Mouse (Mus musculus) liver, postnatal 0 days (tissue): ENCODE results near the gene Tmem221. TPM values are rescaled to one million over a fixed set of nuclear protein-coding genes. Genes with fewer than 3 reads are reported as not detected.
"Not testable (repeated sequence)": the region's sequence is repeated elsewhere in the genome, so short reads cannot be mapped to it uniquely, and the experiment has no call there.

ENCODE experiments used
- ATAC-seq: fragments of 200-750 bp; cut with Nextera tagmentation; 2 replicates; pipeline ENCODE4 v1.8.0; 2017; ENCODE audit warnings: mild to moderate bottlenecking, moderate library complexity
- DNase-seq: peaks from one replicate; pipeline ENCODE4 v3.0.0-alpha.2; 2016
- H3K27ac ChIP-seq: fragments of 300-500 bp; sonication (generic); 2 replicates; pipeline ENCODE4 v1.5.1; 2014; ENCODE audit warnings: antibody characterized with exemption, moderate library complexity, mild to moderate bottlenecking, low read depth
- H3K27me3 ChIP-seq: fragments of 300-500 bp; sonication (generic); 2 replicates; pipeline ENCODE4 v1.6.1; 2014; ENCODE audit warnings: low read length, control low read depth, mixed read lengths; ENCODE audit not compliant: insufficient read depth
- H3K36me3 ChIP-seq: fragments of 300-500 bp; sonication (generic); replicated peaks from 2 replicates; pipeline ENCODE4 v1.6.1; 2014; ENCODE audit warnings: mild to moderate bottlenecking, control low read depth, low read length, moderate library complexity, mixed read lengths; ENCODE audit not compliant: insufficient read depth
- H3K4me1 ChIP-seq: fragments of 300-500 bp; sonication (generic); 2 replicates; pipeline ENCODE4 v1.6.1; 2014; ENCODE audit warnings: antibody characterized with exemption, mild to moderate bottlenecking, control low read depth; ENCODE audit not compliant: insufficient read depth
- H3K4me2 ChIP-seq: fragments of 300-500 bp; sonication (generic); 2 replicates; pipeline ENCODE4 v1.6.1; 2014; ENCODE audit warnings: low read depth, mild to moderate bottlenecking, low read length, moderate library complexity, mixed read lengths
- H3K4me3 ChIP-seq: fragments of 300-500 bp; sonication (generic); 2 replicates; pipeline ENCODE4 v1.5.1; 2014; ENCODE audit warnings: low read depth, low read length
- H3K9ac ChIP-seq: fragments of 300-500 bp; sonication (generic); replicated peaks from 2 replicates; pipeline ENCODE4 v1.6.1; 2014; ENCODE audit warnings: mild to moderate bottlenecking, moderate library complexity
- H3K9me3 ChIP-seq: fragments of 300-500 bp; sonication (generic); 2 replicates; pipeline ENCODE4 v1.6.1; 2016; ENCODE audit warnings: mild to moderate bottlenecking, control low read depth, low read length, mixed read lengths
- CTCF ChIP-seq: sonication (generic); IDR thresholded peaks from 2 replicates; pipeline ENCODE4 v1.5.1; 2016; ENCODE audit warnings: antibody characterized with exemption, low read depth
- EP300 ChIP-seq: IDR thresholded peaks from 2 replicates; pipeline ENCODE4 v1.6.1; 2016; ENCODE audit warnings: antibody characterized with exemption, low read depth, mild to moderate bottlenecking
- WGBS: fragments of 180-500 bp; shearing (Covaris S2); extraction: QIAGEN DNeasy Blood & Tissue Kit; methylation state at CpG from one replicate; pipeline ENCODE4 v1.1.7; 2014; ENCODE audit not compliant: insufficient replicate concordance; 5-methylcytosine and 5-hydroxymethylcytosine counted together
- polyA plus RNA-seq: library from polyadenylated mRNA; unstranded; fragments of >200 nt; fragmentation: Nextera tagmentation; extraction: Ambion mirVana; gene quantifications from 2 replicates; pipeline ENCODE4 v1.2.1, GENCODE M21; 2015

Gene Tmem221
- polyA plus RNA-seq, 1 experiment from 2014 or later = 0.66 TPM

DNA sequence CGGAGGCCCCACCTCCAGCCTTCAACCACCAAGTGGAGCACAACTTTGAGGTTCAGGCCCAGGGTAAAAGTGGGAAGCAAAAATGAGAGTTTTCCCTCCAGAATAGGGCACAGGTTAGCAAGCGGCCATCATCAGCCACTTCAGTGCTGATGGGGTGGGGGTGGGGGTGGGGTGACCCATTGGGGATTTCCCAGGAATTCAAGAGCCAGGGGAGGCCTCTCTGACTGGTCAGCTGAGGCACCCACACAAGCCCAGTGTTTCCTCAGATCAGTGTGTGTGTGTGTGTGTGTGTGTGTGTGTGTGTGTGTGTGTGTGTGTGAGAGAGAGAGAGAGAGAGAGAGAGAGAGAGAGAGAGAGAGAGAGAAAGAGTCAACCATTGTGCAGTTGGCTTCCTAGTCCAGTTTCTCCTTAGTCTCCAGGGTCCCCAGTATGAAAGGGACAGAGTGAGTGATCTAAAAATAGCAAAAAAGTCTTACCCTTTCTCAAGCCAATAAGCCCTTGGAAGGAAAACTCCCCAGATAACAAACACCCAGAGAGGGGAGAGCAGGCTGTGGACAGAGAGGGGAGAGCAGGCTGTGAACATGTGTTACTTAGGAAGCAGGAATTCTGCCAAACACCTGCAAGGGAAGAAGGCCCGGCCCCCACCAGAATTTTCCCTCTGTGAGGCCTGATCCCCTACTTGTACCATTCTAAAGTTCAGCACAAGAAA lies 31.4 kb downstream of the Tmem221 start:
- no peaks in the 10 kb centered on the region for H3K9me3 ChIP-seq
- H3K27me3 ChIP-seq = peaks cover 11% of the 10 kb centered on the region
- no peaks in the 10 kb centered on the region for H3K36me3 ChIP-seq
- peaks cover 3% of the 10 kb centered on the region; the same call in 1 of the 2 replicates for H3K4me1 ChIP-seq
- peak overlapping the region; percentile 84 for H3K27ac ChIP-seq
- WGBS = 40% methylated on average over 3 of the region's 3 CpGs
- H3K9ac ChIP-seq = no peak overlapping the region
- no peak overlapping the region for H3K4me3 ChIP-seq
- H3K4me2 ChIP-seq = no peak overlapping the region
- TF ChIP-seq EP300 (no peak), CTCF (no peak)
- ATAC-seq (no peak), DNase-seq (no peak)

DNA sequence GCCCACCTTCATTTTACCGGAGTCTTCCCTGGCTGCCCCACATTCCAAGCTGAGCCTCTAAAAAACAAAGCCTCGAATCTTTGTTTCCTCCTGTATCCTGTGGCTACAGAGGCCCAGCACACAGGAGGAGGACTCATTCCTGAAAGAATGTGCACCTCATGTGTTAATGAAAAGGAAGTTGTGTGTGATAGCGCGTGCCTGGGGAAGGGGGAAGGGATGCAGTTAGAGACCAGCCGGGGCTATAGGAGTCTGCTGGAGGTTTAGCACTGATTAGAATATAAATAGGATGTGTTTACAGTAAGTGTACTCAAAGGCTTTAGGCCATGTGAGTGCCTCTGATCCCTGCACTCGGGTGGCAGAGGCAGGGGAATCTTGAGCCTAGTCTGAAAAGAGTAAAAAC lies 32.4 kb downstream of the Tmem221 start:
- no peaks in the 10 kb centered on the region for H3K36me3 ChIP-seq
- DNase-seq (no peak), ATAC-seq (peak; percentile 16; the same call in 1 of the 2 replicates)
- H3K27me3 ChIP-seq = peaks cover 11% of the 10 kb centered on the region
- WGBS = 20% methylated on average over 6 of the region's 6 CpGs
- no peak overlapping the region for H3K9ac ChIP-seq
- TF ChIP-seq EP300 (no peak), CTCF (no peak)
- peaks cover 3% of the 10 kb centered on the region; the same call in 1 of the 2 replicates for H3K4me1 ChIP-seq
- peak overlapping the region; percentile 84 for H3K27ac ChIP-seq
- H3K4me2 ChIP-seq = no peak overlapping the region
- H3K4me3 ChIP-seq = no peak overlapping the region
- no peaks in the 10 kb centered on the region for H3K9me3 ChIP-seq

DNA sequence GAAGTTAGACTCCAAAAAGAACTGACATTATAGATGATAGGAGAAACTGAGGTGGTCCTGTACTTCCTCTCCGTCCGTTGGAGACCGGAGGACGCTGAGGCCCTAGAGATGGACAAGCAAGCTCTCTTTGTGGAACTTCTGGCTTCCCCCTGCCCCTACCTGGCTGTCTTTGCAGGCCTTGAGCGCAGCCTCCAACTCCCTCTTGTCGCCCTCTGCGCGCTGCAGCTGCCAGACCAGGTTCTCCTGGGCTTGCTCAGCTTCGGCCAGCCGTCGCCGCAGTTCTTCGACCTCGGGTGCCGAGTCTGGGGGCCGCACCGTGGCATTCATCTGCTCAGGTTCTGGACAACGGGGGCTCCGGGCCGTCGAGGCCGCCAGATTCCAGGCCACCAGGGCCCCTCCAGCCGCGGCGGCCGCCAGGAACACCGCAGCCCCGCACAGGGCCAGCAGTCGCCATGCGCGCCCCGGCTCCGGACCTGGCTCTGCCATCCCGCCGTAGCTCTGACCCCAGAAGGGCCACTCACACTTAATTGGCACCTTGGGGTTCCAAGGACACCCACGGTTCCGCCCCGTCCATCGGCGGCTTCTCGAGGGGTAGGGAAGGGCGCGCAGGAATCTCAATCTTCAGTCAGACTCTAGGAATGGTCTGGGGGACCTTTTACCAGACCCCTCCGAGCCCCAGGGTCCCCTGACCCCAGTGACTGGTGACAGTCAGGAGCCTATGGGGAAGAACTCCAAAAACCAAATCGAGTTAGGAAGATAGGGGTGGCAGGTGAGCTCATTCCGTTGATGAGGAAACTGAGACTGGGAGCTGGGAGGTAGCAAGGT lies 33.2 kb downstream of the Tmem221 start, which contains the start of gene Ccdc194:
Gene Ccdc194, minus strand, starts transcription at position 486 of the 825 bp plus-strand sequence.
- H3K4me1 ChIP-seq = peaks cover 3% of the 10 kb centered on the region; the same call in 1 of the 2 replicates
- H3K9ac ChIP-seq = no peak within 1 kb of the TSS
- no peaks in the 10 kb centered on the region for H3K36me3 ChIP-seq
- no peak for TF ChIP-seq EP300
- no peak for TF ChIP-seq CTCF
- DNase-seq (no peak), ATAC-seq (no peak)
- no peak within 1 kb of the TSS for H3K4me2 ChIP-seq
- peak within 1 kb of the TSS; percentile 84 for H3K27ac ChIP-seq
- peaks cover 11% of the 10 kb centered on the region for H3K27me3 ChIP-seq
- WGBS = 36% methylated on average over 43 of the region's 46 CpGs
- no peak within 1 kb of the TSS for H3K4me3 ChIP-seq
- H3K9me3 ChIP-seq = no peaks in the 10 kb centered on the region

DNA sequence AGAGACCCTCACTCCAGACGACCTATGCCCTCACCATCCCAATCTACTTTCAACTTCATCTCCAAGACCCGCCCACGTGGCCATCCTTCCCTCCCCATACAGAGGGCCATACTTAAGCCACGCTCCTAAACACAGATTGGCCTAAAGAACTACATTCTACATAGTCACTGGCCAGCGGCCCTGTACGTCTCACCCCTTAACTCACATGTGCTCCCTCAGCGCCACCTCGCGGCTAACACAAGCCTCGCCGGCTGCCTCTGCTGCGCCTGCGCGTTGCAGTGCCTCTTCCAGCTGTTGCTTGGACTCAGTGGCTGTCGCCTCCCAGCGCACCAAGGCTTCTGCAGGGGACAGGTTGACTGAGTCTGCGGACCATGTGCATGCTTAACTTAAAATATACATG lies 37.0 kb downstream of the Tmem221 start:
- no peaks in the 10 kb centered on the region for H3K9me3 ChIP-seq
- no peaks in the 10 kb centered on the region for H3K36me3 ChIP-seq
- H3K4me2 ChIP-seq = no peak overlapping the region
- ATAC-seq (peak; percentile 89), DNase-seq (peak; percentile 95)
- H3K27ac ChIP-seq = no peak overlapping the region
- H3K27me3 ChIP-seq = peaks cover 11% of the 10 kb centered on the region
- no peak overlapping the region for H3K9ac ChIP-seq
- no peak overlapping the region for H3K4me3 ChIP-seq
- WGBS = 2% methylated on average over 17 of the region's 17 CpGs
- peak; percentile 96 for TF ChIP-seq CTCF
- TF ChIP-seq EP300 = no peak
- H3K4me1 ChIP-seq = no peaks in the 10 kb centered on the region

DNA sequence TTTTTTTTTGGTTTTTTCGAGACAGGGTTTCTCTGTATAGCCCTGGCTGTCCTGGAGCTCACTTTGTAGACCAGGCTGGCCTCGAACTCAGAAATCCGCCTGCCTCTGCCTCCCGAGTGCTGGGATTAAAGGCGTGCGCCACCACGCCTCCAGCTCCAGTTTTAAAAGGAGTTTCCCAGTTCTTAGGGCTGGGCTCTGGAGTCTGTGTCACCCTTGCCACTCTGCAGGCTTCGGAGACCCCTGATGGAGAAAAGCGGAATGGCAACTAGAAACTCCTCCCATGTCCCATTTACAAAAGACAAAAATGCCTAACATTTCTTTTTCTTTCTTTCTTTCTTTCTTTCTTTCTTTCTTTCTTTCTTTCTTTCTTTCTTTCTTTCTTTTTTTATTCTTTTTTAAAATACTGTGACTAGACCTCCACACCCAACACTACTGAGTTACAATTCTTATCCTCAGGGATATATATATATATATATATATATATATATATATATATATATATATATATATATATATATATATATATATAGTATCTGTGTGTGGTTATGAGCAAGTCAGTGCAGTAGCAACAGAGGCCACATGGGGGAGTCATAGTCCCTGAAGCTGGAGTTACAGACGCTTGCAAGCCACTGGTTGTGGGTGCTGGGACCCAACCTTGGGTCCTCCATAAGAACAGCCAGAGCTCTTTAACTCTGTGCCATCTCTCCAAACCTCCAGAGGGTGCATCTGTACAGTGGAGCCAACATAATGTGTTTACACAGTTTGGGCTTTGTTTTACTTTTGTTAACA lies 39.4 kb downstream of the Tmem221 start:
- DNase-seq = peak; percentile 72

More for the DNA sequence above, 39.4 kb downstream of the Tmem221 start:
- ATAC-seq, H3K9ac ChIP-seq, H3K27me3 ChIP-seq, H3K4me2 ChIP-seq, H3K27ac ChIP-seq, H3K36me3 ChIP-seq, H3K4me3 ChIP-seq, H3K9me3 ChIP-seq, H3K4me1 ChIP-seq: not testable (repeated sequence)
- peak; percentile 70 for TF ChIP-seq CTCF
- 31% methylated on average over 9 of the region's 10 CpGs for WGBS
